Mouse (Mus musculus) kidney, adult 2 months (tissue): ENCODE measurements at regions not wholly inside any gene's neighbourhood (a gene's known extent, or its start where the extent isn't known, plus 50 kb on each side); places are given as distances from the start of the nearest gene placed in this dataset.

Experiments used
- DNase-seq: peaks from one replicate; pipeline ENCODE4 v3.0.0; 2021
- H3K27ac ChIP-seq: fragments of 200-500 bp; 2 replicates; pipeline ENCODE4 v1.5.1; 2012; ENCODE audit warnings: low read depth, low read length, control low read depth, inconsistent platforms; ENCODE audit not compliant: insufficient read depth
- H3K27me3 ChIP-seq: fragments of 200-500 bp; replicated peaks from 2 replicates; pipeline ENCODE4 v1.6.1; 2012; ENCODE audit warnings: mild to moderate bottlenecking, moderate library complexity, low read length, inconsistent platforms; ENCODE audit not compliant: control insufficient read depth, insufficient read depth
- H3K36me3 ChIP-seq: fragments of 200-500 bp; 2 replicates; pipeline ENCODE4 v1.6.1; 2012; ENCODE audit warnings: mild to moderate bottlenecking, moderate library complexity, low read length, inconsistent platforms; ENCODE audit not compliant: control insufficient read depth, insufficient read depth
- H3K4me1 ChIP-seq: fragments of 200-500 bp; 2 replicates; pipeline ENCODE4 v1.6.1; 2011; ENCODE audit warnings: low read length; ENCODE audit not compliant: control insufficient read depth, insufficient read depth
- H3K4me3 ChIP-seq: fragments of 200-500 bp; 2 replicates; pipeline ENCODE4 v1.5.1; 2011; ENCODE audit warnings: mild to moderate bottlenecking, low read depth, low read length, control low read depth; ENCODE audit not compliant: insufficient read depth
- CTCF ChIP-seq: fragments of 200-500 bp; conservative IDR thresholded peaks from 2 replicates; pipeline ENCODE4 v1.5.1; 2011; ENCODE audit warnings: low read depth, mild to moderate bottlenecking, control low read depth, low read length, moderate library complexity, mixed read lengths; ENCODE audit not compliant: insufficient read depth, insufficient read length
- POLR2A ChIP-seq: fragments of 200-500 bp; IDR thresholded peaks from one replicate; pipeline ENCODE4 v1.6.1; 2011; ENCODE audit warnings: low read depth, low read length, control low read depth
- WGBS: fragments of 180-500 bp; shearing (Covaris S2); methylation state at CpG from one replicate; pipeline ENCODE4 v1.1.7; 2018; 5-methylcytosine and 5-hydroxymethylcytosine counted together

DNA sequence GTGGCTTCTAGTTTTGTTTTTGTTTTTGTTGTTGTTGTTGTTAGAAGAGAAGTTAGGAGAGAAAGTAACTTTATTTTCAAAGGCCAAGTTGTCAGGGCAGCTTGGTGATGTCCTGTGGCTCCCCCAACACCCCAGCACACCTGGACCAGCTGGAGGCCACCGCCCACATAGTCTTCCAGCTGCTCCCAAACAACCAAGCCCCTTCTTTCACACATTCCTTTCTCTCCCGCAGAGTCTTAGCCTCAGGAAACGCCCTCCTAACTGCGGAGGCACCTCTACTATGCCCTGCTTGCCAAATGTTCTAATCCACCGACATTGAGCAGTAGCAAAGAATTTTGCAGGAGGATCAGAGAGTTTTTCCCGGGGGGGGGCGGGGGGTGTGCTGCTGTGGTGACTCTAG, 72.3 kb downstream of the Mcfd2 start:
- TF ChIP-seq POLR2A (no peak), CTCF (no peak)
- Histone ChIP-seq H3K4me3 (no peak overlapping the region), H3K27ac (no peak overlapping the region), H3K4me1 (0 out of 2 replicates have a peak, but pooled peaks cover 2% of the 10 kb centered on the region), H3K27me3 (no peaks in the 10 kb centered on the region), H3K36me3 (no peaks in the 10 kb centered on the region)
- WGBS, result 33% methylated on average over 7 of the region's 7 CpGs
- DNase-seq, result no peak

DNA sequence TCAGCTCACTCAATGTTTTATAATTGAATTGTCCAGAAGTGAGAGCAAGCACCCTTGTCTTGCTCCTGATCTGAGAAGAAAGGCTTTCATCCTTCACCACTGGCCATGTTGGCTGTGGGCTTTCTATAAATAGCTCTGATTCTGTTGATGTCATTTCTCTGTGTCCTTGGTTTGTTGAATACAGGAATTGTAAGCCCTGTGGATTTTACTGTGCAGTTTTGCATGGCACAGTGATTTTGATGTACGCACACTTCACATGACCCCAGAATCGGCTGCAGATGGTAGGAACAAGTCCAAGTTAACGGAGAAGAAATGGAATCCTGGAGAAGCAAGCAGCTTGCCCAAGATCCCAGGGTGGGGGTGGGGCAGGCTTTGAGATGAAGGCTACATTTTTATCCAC, 76.1 kb downstream of the Mcfd2 start:
- Histone ChIP-seq H3K36me3 (no peaks in the 10 kb centered on the region), H3K27ac (no peak overlapping the region), H3K4me3 (no peak overlapping the region), H3K27me3 (no peaks in the 10 kb centered on the region), H3K4me1 (no peaks in the 10 kb centered on the region)
- WGBS, result 36% methylated on average over 3 of the region's 3 CpGs
- no peak for DNase-seq
- TF ChIP-seq POLR2A (no peak), CTCF (no peak)
